Mouse (Mus musculus) ES-CJ7 (cell line): ENCODE results near the gene Edem1.
"Not testable (repeated sequence)": the region's sequence is repeated elsewhere in the genome, so short reads cannot be mapped to it uniquely, and the experiment has no call there.

Source experiments
- DNase-seq: peaks from one replicate; pipeline ENCODE4 v3.0.0; 2011; ENCODE audit warnings: low read depth, low spot score

Gene Edem1

GRCm38 (mm10) chr6:108829386-108830370 is 1.2 kb downstream of the Edem1 start:
- peak; percentile 18 for DNase-seq

- no peak for DNase-seq
These were observed 3.7 kb downstream of the Edem1 start for GRCm38 (mm10) chr6:108832170-108832569.

GRCm38 (mm10) chr6:108832989-108833388 is 4.5 kb downstream of the Edem1 start:
- no peak for DNase-seq

GRCm38 (mm10) chr6:108833963-108834697 is 5.7 kb downstream of the Edem1 start:
- no peak for DNase-seq

- DNase-seq = no peak
These were observed 7.6 kb downstream of the Edem1 start for GRCm38 (mm10) chr6:108835765-108836691.

- DNase-seq = no peak
These were observed 8.6 kb downstream of the Edem1 start for GRCm38 (mm10) chr6:108837081-108837480.

- DNase-seq = no peak
These were observed 9.5 kb downstream of the Edem1 start for GRCm38 (mm10) chr6:108837958-108838357.

- no peak for DNase-seq
These were observed 11.0 kb downstream of the Edem1 start for GRCm38 (mm10) chr6:108839432-108839831.

GRCm38 (mm10) chr6:108840861-108841640 is 12.6 kb downstream of the Edem1 start:
- no peak for DNase-seq

GRCm38 (mm10) chr6:108843664-108844063 is 15.2 kb downstream of the Edem1 start:
- DNase-seq = no peak

GRCm38 (mm10) chr6:108844093-108844492 is 15.7 kb downstream of the Edem1 start:
- no peak for DNase-seq

- no peak for DNase-seq
These were observed 16.3 kb downstream of the Edem1 start for GRCm38 (mm10) chr6:108844771-108845170.

GRCm38 (mm10) chr6:108852088-108852670 is 23.7 kb downstream of the Edem1 start:
- no peak for DNase-seq

- no peak for DNase-seq
These were observed 24.5 kb downstream of the Edem1 start for GRCm38 (mm10) chr6:108852986-108853385.

GRCm38 (mm10) chr6:108858583-108858982 is 30.1 kb downstream of the Edem1 start:
- DNase-seq = no peak

- no peak for DNase-seq
These were observed 32.8 kb downstream of the Edem1 start for GRCm38 (mm10) chr6:108861226-108861625.

GRCm38 (mm10) chr6:108862548-108862947 is 34.1 kb downstream of the Edem1 start:
- DNase-seq = no peak

- no peak for DNase-seq
These were observed 37.9 kb downstream of the Edem1 start for GRCm38 (mm10) chr6:108866317-108866716.

GRCm38 (mm10) chr6:108869031-108869430 is 40.6 kb downstream of the Edem1 start:
- not testable (repeated sequence) for DNase-seq

- no peak for DNase-seq
These were observed 42.0 kb downstream of the Edem1 start for GRCm38 (mm10) chr6:108870421-108870820.
